Mouse (Mus musculus): ENCODE data around the gene Glb1.

- no peak for TF ChIP-seq CTCF (IDR thresholded peaks at IDR 0.05; ENCODE audit: low read depth)
- no peak for TF ChIP-seq EP300 (IDR thresholded peaks at IDR 0.05; ENCODE audit: low read depth)
Measured at GRCm38 (mm10) chr9:114504816-114505215, 103.9 kb downstream of the Glb1 start, which contains the start of gene Ccr4.
